Mouse (Mus musculus): Measurements from ENCODE around the gene Tec.
A peak's percentile ranks its signal among the peaks of the same experiment; 100 is the strongest.

The Tec gene

GRCm38 (mm10) chr5:72891534-72891933, 23.3 kb upstream of the Tec start:
- DNase-seq (ENCODE audit: low spot score): peak; percentile 77

GRCm38 (mm10) chr5:72888260-72888659, 20.0 kb upstream of the Tec start:
- DNase-seq (ENCODE audit: low spot score): no peak

GRCm38 (mm10) chr5:72886458-72887222, 18.4 kb upstream of the Tec start:
- DNase-seq (ENCODE audit: low spot score): peak; percentile 47

GRCm38 (mm10) chr5:72883706-72884105, 15.4 kb upstream of the Tec start:
- no peak for DNase-seq (ENCODE audit: low spot score)

GRCm38 (mm10) chr5:72882412-72882765, 14.1 kb upstream of the Tec start:
- DNase-seq (ENCODE audit: low spot score): no peak

GRCm38 (mm10) chr5:72881748-72882411, 13.6 kb upstream of the Tec start:
- no peak for DNase-seq (ENCODE audit: low spot score)

GRCm38 (mm10) chr5:72879736-72880135, 11.5 kb upstream of the Tec start:
- DNase-seq (ENCODE audit: low spot score): no peak

GRCm38 (mm10) chr5:72871114-72871513, 2.8 kb upstream of the Tec start:
- no peak for DNase-seq (ENCODE audit: low spot score)

GRCm38 (mm10) chr5:72869779-72870608, 1.7 kb upstream of the Tec start:
- DNase-seq (ENCODE audit: low spot score): no peak

GRCm38 (mm10) chr5:72867036-72867672, 1.1 kb downstream of the Tec start:
- DNase-seq (ENCODE audit: low spot score): no peak

- DNase-seq (ENCODE audit: low spot score): no peak
Measured at GRCm38 (mm10) chr5:72866260-72866905, 1.9 kb downstream of the Tec start.

- DNase-seq (ENCODE audit: low spot score): no peak
Measured at GRCm38 (mm10) chr5:72864654-72865178, 3.6 kb downstream of the Tec start.

GRCm38 (mm10) chr5:72863166-72863565, 5.1 kb downstream of the Tec start:
- no peak for DNase-seq (ENCODE audit: low spot score)

- DNase-seq (ENCODE audit: low spot score): no peak
Measured at GRCm38 (mm10) chr5:72861726-72862385, 6.4 kb downstream of the Tec start.

GRCm38 (mm10) chr5:72860899-72861298, 7.4 kb downstream of the Tec start:
- no peak for DNase-seq (ENCODE audit: low spot score)

- no peak for DNase-seq (ENCODE audit: low spot score)
Measured at GRCm38 (mm10) chr5:72858306-72858705, 10.0 kb downstream of the Tec start.

GRCm38 (mm10) chr5:72857756-72858155, 10.5 kb downstream of the Tec start:
- DNase-seq (ENCODE audit: low spot score): no peak

- no peak for DNase-seq (ENCODE audit: low spot score)
Measured at GRCm38 (mm10) chr5:72856255-72856878, 11.9 kb downstream of the Tec start.

GRCm38 (mm10) chr5:72855685-72856124, 12.6 kb downstream of the Tec start:
- DNase-seq (ENCODE audit: low spot score): no peak
